In the genomic region with DNA sequence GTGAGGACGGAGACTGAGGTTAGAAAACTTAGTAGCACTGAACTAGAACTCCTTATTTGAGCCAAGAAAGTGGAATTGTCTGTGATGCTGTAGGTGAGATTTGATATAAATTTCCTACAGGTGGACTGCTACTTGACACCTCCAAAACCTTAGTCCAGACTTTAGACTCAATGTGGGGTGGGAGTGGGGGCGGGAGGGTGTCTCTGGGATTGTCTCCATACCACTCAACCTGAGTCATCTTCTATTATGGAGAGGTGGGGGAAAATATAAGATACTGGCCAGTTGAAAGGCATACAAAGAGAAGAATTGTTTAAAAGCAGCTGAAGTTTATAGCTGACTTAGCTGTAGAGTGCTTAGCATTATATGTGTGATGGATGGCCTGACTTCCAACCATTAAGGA, we compare ENCODE assay signal across 8 mouse cellular contexts. TPM values are rescaled to one million over a fixed set of nuclear protein-coding genes. Genes with fewer than 3 reads are reported as not detected.
DNase-seq lines count a peak whose midpoint lies in the region; ATAC-seq and TF ChIP-seq lines count a peak whose summit lies in the region.

No protein-coding gene starts in this region.

- H3K27me3 ChIP-seq in lung, postnatal 0 days (replicated peaks; ENCODE audit: insufficient read depth, low read length), result no peaks in the 10 kb centered on the region
- H3K27me3 ChIP-seq in limb, embryonic 11.5 days (ENCODE audit: control insufficient read depth, insufficient read depth, low read length), result no peaks in the 10 kb centered on the region

- no peak for ATAC-seq in lung, postnatal 0 days
- no peak for ATAC-seq in limb, embryonic 11.5 days (ENCODE audit: insufficient number of reproducible peaks, low FRiP score, low TSS enrichment, low read depth)

- no peak for TF ChIP-seq EP300 in lung, postnatal 0 days (IDR thresholded peaks at IDR 0.05)

- no peak for TF ChIP-seq POLR2A in embryonic fibroblast, embryonic 13.5 days (IDR thresholded peaks at IDR 0.05; ENCODE audit: low read depth, low read length)
- TF ChIP-seq POLR2A in olfactory bulb, adult 2 months (IDR thresholded peaks at IDR 0.05; ENCODE audit: insufficient read depth, low read depth, low read length), result no peak

- H3K4me3 ChIP-seq in lung, postnatal 0 days (ENCODE audit: low read depth, low read length), result peak overlapping the region; percentile 79
- H3K4me3 ChIP-seq in embryonic fibroblast, embryonic 13.5 days (ENCODE audit: insufficient read depth, low read length), result peak overlapping the region; percentile 76
- peak overlapping the region; percentile 78 for H3K4me3 ChIP-seq in limb, embryonic 11.5 days (ENCODE audit: low read depth, low read length)
- peak overlapping the region; percentile 80; the same call in 1 of the 2 replicates for H3K4me3 ChIP-seq in olfactory bulb, adult 2 months (ENCODE audit: insufficient read depth, low read depth, low read length)

- no peaks in the 10 kb centered on the region for H3K9me3 ChIP-seq in lung, postnatal 0 days (ENCODE audit: low read length)
- no peaks in the 10 kb centered on the region for H3K9me3 ChIP-seq in limb, embryonic 11.5 days (ENCODE audit: control insufficient read depth, low read length)

- H3K4me2 ChIP-seq in lung, postnatal 0 days (replicated peaks; ENCODE audit: low read depth, low read length), result peak overlapping the region; percentile 78
- H3K4me2 ChIP-seq in limb, embryonic 11.5 days (ENCODE audit: low read depth, severe bottlenecking), result peak overlapping the region; percentile 83

- peaks cover 36% of the 10 kb centered on the region for H3K4me1 ChIP-seq in lung, postnatal 0 days (ENCODE audit: insufficient read depth, low read depth, low read length)
- H3K4me1 ChIP-seq in embryonic fibroblast, embryonic 13.5 days (ENCODE audit: control insufficient read depth, insufficient read depth, low read length), result peaks cover 12% of the 10 kb centered on the region
- H3K4me1 ChIP-seq in limb, embryonic 11.5 days (ENCODE audit: control insufficient read depth, insufficient read depth, low read length), result peaks cover 41% of the 10 kb centered on the region
- H3K4me1 ChIP-seq in olfactory bulb, adult 2 months (ENCODE audit: control insufficient read depth, insufficient read depth, low read length), result peaks cover 23% of the 10 kb centered on the region

- peak overlapping the region; percentile 99 for H3K27ac ChIP-seq in lung, postnatal 0 days (ENCODE audit: low read length)
- peak overlapping the region; percentile 95 for H3K27ac ChIP-seq in embryonic fibroblast, embryonic 13.5 days (ENCODE audit: insufficient read depth, low read length)
- no peak overlapping the region; the same call in 1 of the 2 replicates for H3K27ac ChIP-seq in limb, embryonic 11.5 days (replicated peaks; ENCODE audit: low read depth, low read length)
- no peak overlapping the region for H3K27ac ChIP-seq in olfactory bulb, adult 2 months (ENCODE audit: insufficient read depth, low read depth, low read length)

- 30% methylated on average over 2 of the region's 2 CpGs for WGBS in lung, postnatal 0 days
- 53% methylated on average over 2 of the region's 2 CpGs for WGBS in limb, embryonic 11.5 days
- 36% methylated on average over 2 of the region's 2 CpGs for WGBS in olfactory bulb, adult 2 months

- DNase-seq in lung, postnatal 0 days (ENCODE audit: low spot score), result no peak
- DNase-seq in lung, postnatal 36 days, result no peak
- DNase-seq in limb, embryonic 11.5 days (ENCODE audit: low spot score), result no peak
- no peak for DNase-seq in cerebellum, adult 8-10 months
- DNase-seq in B cell, adult 2 months, result no peak
- no peak for DNase-seq in testis, postnatal 10 days (ENCODE audit: low spot score)

- H3K36me3 ChIP-seq in lung, postnatal 0 days (ENCODE audit: insufficient read depth, low read length), result peaks cover 34% of the 10 kb centered on the region; the same call in 1 of the 2 replicates
- peaks cover 20% of the 10 kb centered on the region for H3K36me3 ChIP-seq in limb, embryonic 11.5 days (ENCODE audit: control insufficient read depth, insufficient read depth, low read length)

- peak overlapping the region; percentile 72 for H3K9ac ChIP-seq in lung, postnatal 0 days (replicated peaks; ENCODE audit: low read depth)
- peak overlapping the region; percentile 79 for H3K9ac ChIP-seq in limb, embryonic 11.5 days (ENCODE audit: low read length)

- TF ChIP-seq CTCF in lung, postnatal 0 days (IDR thresholded peaks at IDR 0.05), result no peak
- no peak for TF ChIP-seq CTCF in embryonic fibroblast, embryonic 13.5 days (IDR thresholded peaks at IDR 0.05; ENCODE audit: borderline replicate concordance, insufficient read depth, low read length)
- no peak for TF ChIP-seq CTCF in olfactory bulb, adult 2 months (IDR thresholded peaks at IDR 0.05; ENCODE audit: insufficient read depth, low read depth, low read length)

RNA-seq across cellular contexts. Expression of a gene that starts 4.3 kb away (rescaled TPM):
- polyA plus RNA-seq in lung, postnatal 0 days (2015; fragmentation: Nextera tagmentation; extraction: Ambion mirVana), result 86.1 and 97.7 TPM in 2 replicates
- polyA plus RNA-seq in embryonic fibroblast, embryonic 13.5 days (2011; ENCODE audit: insufficient read length, low read depth, missing spikeins), result 72.6 and 86.5 TPM in 2 replicates
- 46.7 and 49.3 TPM in 2 replicates for polyA plus RNA-seq in limb, embryonic 11.5 days (2014; fragmentation: Nextera tagmentation; extraction: Ambion mirVana)
- polyA plus RNA-seq in olfactory bulb, adult 2 months (2012; ENCODE audit: insufficient read depth, insufficient read length, low replicate concordance, missing spikeins), result not detected in 2 replicates

RNA-seq across cellular contexts. Expression of a gene that starts 7.4 kb away (rescaled TPM):
- polyA plus RNA-seq in lung, postnatal 0 days (2015; fragmentation: Nextera tagmentation; extraction: Ambion mirVana), result 38.1 and 41.5 TPM in 2 replicates
- 14.5 and 15.6 TPM in 2 replicates for polyA plus RNA-seq in embryonic fibroblast, embryonic 13.5 days (2011; ENCODE audit: insufficient read length, low read depth, missing spikeins)
- polyA plus RNA-seq in limb, embryonic 11.5 days (2014; fragmentation: Nextera tagmentation; extraction: Ambion mirVana), result 57.3 and 60.2 TPM in 2 replicates
- polyA plus RNA-seq in olfactory bulb, adult 2 months (2012; ENCODE audit: insufficient read depth, insufficient read length, low replicate concordance, missing spikeins), result not detected in 2 replicates

RNA-seq across cellular contexts. Expression of a gene that starts 8.6 kb away (rescaled TPM):
- 9.1 and 10.7 TPM in 2 replicates for polyA plus RNA-seq in lung, postnatal 0 days (2015; fragmentation: Nextera tagmentation; extraction: Ambion mirVana)
- polyA plus RNA-seq in embryonic fibroblast, embryonic 13.5 days (2011; ENCODE audit: insufficient read length, low read depth, missing spikeins), result 0.79 TPM in 1 of 2 replicates, not detected in the other
- polyA plus RNA-seq in limb, embryonic 11.5 days (2014; fragmentation: Nextera tagmentation; extraction: Ambion mirVana), result 0.79 and 0.95 TPM in 2 replicates
- polyA plus RNA-seq in olfactory bulb, adult 2 months (2012; ENCODE audit: insufficient read depth, insufficient read length, low replicate concordance, missing spikeins), result not detected in 2 replicates

RNA-seq across cellular contexts. Expression of a gene that starts 12.0 kb away (rescaled TPM):
- polyA plus RNA-seq in lung, postnatal 0 days (2015; fragmentation: Nextera tagmentation; extraction: Ambion mirVana), result 103 and 104 TPM in 2 replicates
- polyA plus RNA-seq in embryonic fibroblast, embryonic 13.5 days (2011; ENCODE audit: insufficient read length, low read depth, missing spikeins), result 28.0 and 34.4 TPM in 2 replicates
- 143 and 155 TPM in 2 replicates for polyA plus RNA-seq in limb, embryonic 11.5 days (2014; fragmentation: Nextera tagmentation; extraction: Ambion mirVana)
- polyA plus RNA-seq in olfactory bulb, adult 2 months (2012; ENCODE audit: insufficient read depth, insufficient read length, low replicate concordance, missing spikeins), result not detected in 2 replicates

RNA-seq across cellular contexts. Expression of a gene that starts 13.7 kb away (rescaled TPM):
- 24.7 and 28.0 TPM in 2 replicates for polyA plus RNA-seq in lung, postnatal 0 days (2015; fragmentation: Nextera tagmentation; extraction: Ambion mirVana)
- 16.7 and 18.9 TPM in 2 replicates for polyA plus RNA-seq in embryonic fibroblast, embryonic 13.5 days (2011; ENCODE audit: insufficient read length, low read depth, missing spikeins)
- 36.5 and 40.9 TPM in 2 replicates for polyA plus RNA-seq in limb, embryonic 11.5 days (2014; fragmentation: Nextera tagmentation; extraction: Ambion mirVana)
- not detected in 2 replicates for polyA plus RNA-seq in olfactory bulb, adult 2 months (2012; ENCODE audit: insufficient read depth, insufficient read length, low replicate concordance, missing spikeins)

Comparison
In these comparisons a context has a peak if more than half of its experiments do, and no peak if none do; other contexts are left out.
1. H3K27ac ChIP-seq: peak in lung, postnatal 0 days (single experiment) and embryonic fibroblast, embryonic 13.5 days (single experiment); none in limb, embryonic 11.5 days (single experiment) and olfactory bulb, adult 2 months (single experiment).
2. Peak in every context shown above with its lines, with median percentiles within 50 percentile points of each other: H3K4me3 ChIP-seq.